Mouse (Mus musculus) kidney, embryonic 16.5 days (tissue): Measurements from ENCODE around the gene Il23r. TPM values are rescaled to one million over a fixed set of nuclear protein-coding genes. Genes with fewer than 3 reads are reported as not detected.
A peak's percentile ranks its signal among the peaks of the same experiment; 100 is the strongest.

ENCODE experiments used
- ATAC-seq: fragments of 200-750 bp; cut with Nextera tagmentation; 2 replicates; pipeline ENCODE4 v1.8.0; 2017; ENCODE audit warnings: moderate TSS enrichment; ENCODE audit not compliant: low FRiP score, low TSS enrichment
- H3K27ac ChIP-seq: fragments of 300-500 bp; sonication (generic); 2 replicates; pipeline ENCODE4 v1.5.1; 2014; ENCODE audit warnings: low read length
- H3K27me3 ChIP-seq: fragments of 300-500 bp; sonication (generic); 2 replicates; pipeline ENCODE4 v1.6.1; 2014; ENCODE audit warnings: low read length, control low read depth, mixed read lengths; ENCODE audit not compliant: insufficient read depth
- H3K36me3 ChIP-seq: fragments of 300-500 bp; sonication (generic); 2 replicates; pipeline ENCODE4 v1.6.1; 2014; ENCODE audit warnings: low read length, control low read depth, mixed read lengths; ENCODE audit not compliant: insufficient read depth
- H3K4me1 ChIP-seq: fragments of 300-500 bp; sonication (generic); 2 replicates; pipeline ENCODE4 v1.6.1; 2014; ENCODE audit warnings: low read length, control low read depth, mixed read lengths; ENCODE audit not compliant: insufficient read depth
- H3K4me2 ChIP-seq: fragments of 300-500 bp; sonication (generic); replicated peaks from 2 replicates; pipeline ENCODE4 v1.6.1; 2014; ENCODE audit warnings: low read depth, low read length
- H3K4me3 ChIP-seq: fragments of 300-500 bp; sonication (generic); 2 replicates; pipeline ENCODE4 v1.5.1; 2014; ENCODE audit warnings: mild to moderate bottlenecking, low read length
- H3K9ac ChIP-seq: fragments of 300-500 bp; sonication (generic); replicated peaks from 2 replicates; pipeline ENCODE4 v1.6.1; 2014; ENCODE audit warnings: low read length
- H3K9me3 ChIP-seq: fragments of 300-500 bp; sonication (generic); 2 replicates; pipeline ENCODE4 v1.6.1; 2016; ENCODE audit warnings: low read length, control low read depth
- WGBS: fragments of 180-500 bp; shearing (Covaris S2); extraction: QIAGEN DNeasy Blood & Tissue Kit; methylation state at CpG from one replicate; pipeline ENCODE4 v1.1.7; 2014; 5-methylcytosine and 5-hydroxymethylcytosine counted together
- polyA plus RNA-seq: library from polyadenylated mRNA; unstranded; fragments of >200 nt; fragmentation: Nextera tagmentation; extraction: Ambion mirVana; gene quantifications from 2 replicates; pipeline ENCODE4 v1.2.1, GENCODE M21; 2015

Il23r gene
- not detected in 2 replicates for polyA plus RNA-seq

- H3K9me3 ChIP-seq = no peaks in the 10 kb centered on the region
- H3K27ac ChIP-seq = no peak within 1 kb of the TSS
- 83% methylated on average over 2 of the region's 2 CpGs for whole genome bisulfite sequencing
- H3K4me2 ChIP-seq = no peak within 1 kb of the TSS
- no peaks in the 10 kb centered on the region for H3K4me1 ChIP-seq
- H3K9ac ChIP-seq = no peak within 1 kb of the TSS
- no peaks in the 10 kb centered on the region for H3K36me3 ChIP-seq
- no peak within 1 kb of the TSS for H3K4me3 ChIP-seq
- no peak for ATAC-seq
- H3K27me3 ChIP-seq = no peaks in the 10 kb centered on the region
Observed at GRCm38 (mm10) chr6:67491755-67492154, at the start of gene Il23r. Gene Il23r, minus strand, starts transcription at chr6:67491855.

- no peaks in the 10 kb centered on the region for H3K9me3 ChIP-seq
- H3K36me3 ChIP-seq = no peaks in the 10 kb centered on the region
- H3K27me3 ChIP-seq = peaks cover 39% of the 10 kb centered on the region
- H3K4me1 ChIP-seq = 0 out of 2 replicates have a peak, but pooled peaks cover 6% of the 10 kb centered on the region
- peak within 1 kb of the TSS; percentile 54 for H3K9ac ChIP-seq
- H3K4me3 ChIP-seq = peak within 1 kb of the TSS; percentile 49
- ATAC-seq = peak; percentile 49
- peak within 1 kb of the TSS; percentile 62 for H3K27ac ChIP-seq
- peak within 1 kb of the TSS; percentile 63 for H3K4me2 ChIP-seq
- WGBS = 2% methylated on average over 8 of the region's 8 CpGs
Observed at GRCm38 (mm10) chr6:67535777-67536054, 44.1 kb upstream of the Il23r start, which contains the start of gene Tacstd2. Gene Tacstd2, minus strand, starts transcription at chr6:67535796.

GRCm38 (mm10) chr6:67535005-67535776, 43.5 kb upstream of the Il23r start:
- Histone ChIP-seq H3K27me3 (peaks cover 39% of the 10 kb centered on the region), H3K9ac (peak overlapping the region; percentile 54), H3K36me3 (no peaks in the 10 kb centered on the region), H3K4me2 (peak overlapping the region; percentile 63), H3K27ac (peak overlapping the region; percentile 62), H3K9me3 (no peaks in the 10 kb centered on the region), H3K4me1 (0 out of 2 replicates have a peak, but pooled peaks cover 6% of the 10 kb centered on the region), H3K4me3 (peak overlapping the region; percentile 49)
- under 1% methylated on average over 62 of the region's 62 CpGs for WGBS
- peak; percentile 57 for ATAC-seq

GRCm38 (mm10) chr6:67534191-67535004, 42.7 kb upstream of the Il23r start:
- Histone ChIP-seq H3K36me3 (no peaks in the 10 kb centered on the region), H3K4me2 (peak overlapping the region; percentile 63), H3K9me3 (no peaks in the 10 kb centered on the region), H3K4me3 (peak overlapping the region; percentile 49), H3K9ac (peak overlapping the region; percentile 54), H3K27me3 (peaks cover 39% of the 10 kb centered on the region), H3K27ac (peak overlapping the region; percentile 62), H3K4me1 (0 out of 2 replicates have a peak, but pooled peaks cover 6% of the 10 kb centered on the region)
- ATAC-seq = no peak
- WGBS = 9% methylated on average over 31 of the region's 31 CpGs

GRCm38 (mm10) chr6:67532665-67533440, 41.2 kb upstream of the Il23r start:
- H3K9ac ChIP-seq = no peak overlapping the region
- H3K27ac ChIP-seq = peak overlapping the region; percentile 66
- peak; percentile 82 for ATAC-seq
- peaks cover 39% of the 10 kb centered on the region for H3K27me3 ChIP-seq
- H3K36me3 ChIP-seq = no peaks in the 10 kb centered on the region
- peak overlapping the region; percentile 26 for H3K4me3 ChIP-seq
- no peaks in the 10 kb centered on the region for H3K9me3 ChIP-seq
- WGBS = 7% methylated on average over 29 of the region's 29 CpGs
- peak overlapping the region; percentile 63 for H3K4me2 ChIP-seq
- H3K4me1 ChIP-seq = 0 out of 2 replicates have a peak, but pooled peaks cover 6% of the 10 kb centered on the region

- no peaks in the 10 kb centered on the region for H3K36me3 ChIP-seq
- H3K27me3 ChIP-seq = peaks cover 39% of the 10 kb centered on the region
- WGBS = 62% methylated on average over 7 of the region's 7 CpGs
- no peak overlapping the region for H3K4me3 ChIP-seq
- H3K4me1 ChIP-seq = 0 out of 2 replicates have a peak, but pooled peaks cover 6% of the 10 kb centered on the region
- peak overlapping the region; percentile 79 for H3K27ac ChIP-seq
- no peaks in the 10 kb centered on the region for H3K9me3 ChIP-seq
- ATAC-seq = no peak
- H3K9ac ChIP-seq = no peak overlapping the region
- H3K4me2 ChIP-seq = no peak overlapping the region
Observed at GRCm38 (mm10) chr6:67531822-67532162, 40.1 kb upstream of the Il23r start.

- H3K4me1 ChIP-seq = 0 out of 2 replicates have a peak, but pooled peaks cover 6% of the 10 kb centered on the region
- H3K9me3 ChIP-seq = no peaks in the 10 kb centered on the region
- H3K4me3 ChIP-seq = no peak overlapping the region
- ATAC-seq = 0 out of 2 replicates have a peak, but pooled peaks have one; percentile 23
- H3K4me2 ChIP-seq = no peak overlapping the region
- WGBS = 39% methylated on average over 9 of the region's 9 CpGs
- H3K36me3 ChIP-seq = no peaks in the 10 kb centered on the region
- peaks cover 34% of the 10 kb centered on the region for H3K27me3 ChIP-seq
- H3K9ac ChIP-seq = no peak overlapping the region
- H3K27ac ChIP-seq = peak overlapping the region; percentile 79
Observed at GRCm38 (mm10) chr6:67530992-67531821, 39.6 kb upstream of the Il23r start.

GRCm38 (mm10) chr6:67526356-67526755, 34.7 kb upstream of the Il23r start:
- WGBS = 92% methylated on average over 5 of the region's 5 CpGs

GRCm38 (mm10) chr6:67510752-67511151, 19.1 kb upstream of the Il23r start:
- H3K27me3 ChIP-seq = no peaks in the 10 kb centered on the region
- H3K27ac ChIP-seq = no peak overlapping the region
- peak; percentile 42 for ATAC-seq
- no peaks in the 10 kb centered on the region for H3K9me3 ChIP-seq
- no peaks in the 10 kb centered on the region for H3K4me1 ChIP-seq
- H3K9ac ChIP-seq = no peak overlapping the region
- no peaks in the 10 kb centered on the region for H3K36me3 ChIP-seq
- no peak overlapping the region for H3K4me3 ChIP-seq
- H3K4me2 ChIP-seq = no peak overlapping the region

More at GRCm38 (mm10) chr6:67526356-67526755, 34.7 kb upstream of the Il23r start:
- ATAC-seq = no peak
- no peaks in the 10 kb centered on the region for H3K9me3 ChIP-seq
- no peaks in the 10 kb centered on the region for H3K36me3 ChIP-seq
- H3K27me3 ChIP-seq = no peaks in the 10 kb centered on the region
- H3K4me2 ChIP-seq = no peak overlapping the region
- H3K27ac ChIP-seq = no peak overlapping the region
- H3K4me3 ChIP-seq = no peak overlapping the region
- H3K9ac ChIP-seq = no peak overlapping the region
- no peaks in the 10 kb centered on the region for H3K4me1 ChIP-seq
